Mouse (Mus musculus): Measurements from ENCODE around the gene Klk1b4. TPM values are rescaled to one million over a fixed set of nuclear protein-coding genes. Genes with fewer than 3 reads are reported as not detected.
"Not testable (repeated sequence)": the region's sequence is repeated elsewhere in the genome, so short reads cannot be mapped to it uniquely, and the experiment has no call there.

Gene Klk1b4
- polyA plus RNA-seq, 1 experiment from 2014 or later: not detected

GRCm38 (mm10) chr7:44222335-44222734 is 15.1 kb downstream of the Klk1b4 start:
- 76% methylated on average over 6 of the region's 6 CpGs for WGBS
- H3K4me1 ChIP-seq (ENCODE audit: control insufficient read depth, insufficient read depth, low read length): not testable (repeated sequence)

DNA sequence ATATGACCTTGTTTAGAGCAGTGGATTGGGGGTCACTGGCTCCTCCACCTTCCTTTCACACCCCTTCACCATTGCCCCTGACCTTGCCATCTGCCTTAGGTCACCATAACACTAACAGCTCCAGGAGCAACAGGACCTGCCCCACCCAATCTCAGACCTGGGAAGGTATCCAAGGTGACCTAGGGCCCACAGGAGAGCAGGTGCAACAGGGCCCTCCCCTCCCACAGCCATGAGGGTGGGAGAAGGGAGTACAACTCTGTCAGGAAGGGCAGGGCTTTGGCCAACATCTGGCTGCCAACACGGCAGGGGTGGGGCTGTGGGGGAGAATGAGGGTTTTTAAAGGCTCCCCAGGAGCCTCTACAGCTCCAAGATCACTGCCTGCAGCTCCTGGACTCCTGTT is 17.8 kb downstream of the Klk1b4 start, which contains the start of gene Klk1:
Gene Klk1 (plus strand): TSS at position 285 of the 400 bp plus-strand sequence.
- no peak for ATAC-seq (ENCODE audit: low FRiP score, low TSS enrichment)
- 47% methylated on average over 1 of the region's 1 CpGs for WGBS
- H3K9me3 ChIP-seq (ENCODE audit: control insufficient read depth, low read length): no peaks in the 10 kb centered on the region
- no peak within 1 kb of the TSS for H3K9ac ChIP-seq (ENCODE audit: low read depth, low read length)
- H3K4me3 ChIP-seq (ENCODE audit: low read length): no peak within 1 kb of the TSS
- H3K36me3 ChIP-seq (ENCODE audit: control insufficient read depth, insufficient read depth, low read length): no peaks in the 10 kb centered on the region
- H3K27me3 ChIP-seq (ENCODE audit: control insufficient read depth, insufficient read depth, low read length): no peaks in the 10 kb centered on the region
- no peak within 1 kb of the TSS for H3K27ac ChIP-seq (ENCODE audit: low read depth, low read length)
- H3K4me1 ChIP-seq (ENCODE audit: control insufficient read depth, insufficient read depth, low read length): no peaks in the 10 kb centered on the region
- no peak within 1 kb of the TSS for H3K4me2 ChIP-seq (replicated peaks; ENCODE audit: low read depth, low read length)

More at GRCm38 (mm10) chr7:44222335-44222734, 15.1 kb downstream of the Klk1b4 start:
- H3K27me3 ChIP-seq (ENCODE audit: control insufficient read depth, insufficient read depth, low read length); H3K9me3 ChIP-seq (ENCODE audit: control insufficient read depth, low read length); H3K4me2 ChIP-seq (replicated peaks; ENCODE audit: low read depth, low read length); H3K4me3 ChIP-seq (ENCODE audit: low read length); H3K36me3 ChIP-seq (ENCODE audit: control insufficient read depth, insufficient read depth, low read length); ATAC-seq (ENCODE audit: low FRiP score, low TSS enrichment); H3K9ac ChIP-seq (ENCODE audit: low read depth, low read length); H3K27ac ChIP-seq (ENCODE audit: low read depth, low read length): not testable (repeated sequence)

GRCm38 (mm10) chr7:44235909-44236308 is 28.7 kb downstream of the Klk1b4 start, which contains the start of gene Gm36864:
Gene Gm36864 (plus strand): TSS chr7:44236177.
- 84% methylated on average over 3 of the region's 3 CpGs for whole genome bisulfite sequencing

GRCm38 (mm10) chr7:44239913-44240312 is 32.7 kb downstream of the Klk1b4 start:
- no peak overlapping the region for H3K4me3 ChIP-seq (ENCODE audit: low read length)
- no peak overlapping the region for H3K4me2 ChIP-seq (replicated peaks; ENCODE audit: low read depth, low read length)
- H3K9ac ChIP-seq (ENCODE audit: low read depth, low read length): no peak overlapping the region
- no peak overlapping the region for H3K27ac ChIP-seq (ENCODE audit: low read depth, low read length)
- no peak for ATAC-seq (ENCODE audit: low FRiP score, low TSS enrichment)
- no peaks in the 10 kb centered on the region for H3K36me3 ChIP-seq (ENCODE audit: control insufficient read depth, insufficient read depth, low read length)
- WGBS: 55% methylated on average over 2 of the region's 2 CpGs
- H3K27me3 ChIP-seq (ENCODE audit: control insufficient read depth, insufficient read depth, low read length): no peaks in the 10 kb centered on the region
- H3K9me3 ChIP-seq (ENCODE audit: control insufficient read depth, low read length): no peaks in the 10 kb centered on the region
- H3K4me1 ChIP-seq (ENCODE audit: control insufficient read depth, insufficient read depth, low read length): no peaks in the 10 kb centered on the region

More at GRCm38 (mm10) chr7:44235909-44236308, 28.7 kb downstream of the Klk1b4 start, which contains the start of gene Gm36864:
- no peak within 1 kb of the TSS for H3K9ac ChIP-seq (ENCODE audit: low read depth, low read length)
- H3K27ac ChIP-seq (ENCODE audit: low read depth, low read length): no peak within 1 kb of the TSS
- no peaks in the 10 kb centered on the region for H3K4me1 ChIP-seq (ENCODE audit: control insufficient read depth, insufficient read depth, low read length)
- no peak for ATAC-seq (ENCODE audit: low FRiP score, low TSS enrichment)
- H3K4me3 ChIP-seq (ENCODE audit: low read length): no peak within 1 kb of the TSS
- no peaks in the 10 kb centered on the region for H3K27me3 ChIP-seq (ENCODE audit: control insufficient read depth, insufficient read depth, low read length)
- H3K9me3 ChIP-seq (ENCODE audit: control insufficient read depth, low read length): no peaks in the 10 kb centered on the region
- no peaks in the 10 kb centered on the region for H3K36me3 ChIP-seq (ENCODE audit: control insufficient read depth, insufficient read depth, low read length)
- H3K4me2 ChIP-seq (replicated peaks; ENCODE audit: low read depth, low read length): no peak within 1 kb of the TSS

DNA sequence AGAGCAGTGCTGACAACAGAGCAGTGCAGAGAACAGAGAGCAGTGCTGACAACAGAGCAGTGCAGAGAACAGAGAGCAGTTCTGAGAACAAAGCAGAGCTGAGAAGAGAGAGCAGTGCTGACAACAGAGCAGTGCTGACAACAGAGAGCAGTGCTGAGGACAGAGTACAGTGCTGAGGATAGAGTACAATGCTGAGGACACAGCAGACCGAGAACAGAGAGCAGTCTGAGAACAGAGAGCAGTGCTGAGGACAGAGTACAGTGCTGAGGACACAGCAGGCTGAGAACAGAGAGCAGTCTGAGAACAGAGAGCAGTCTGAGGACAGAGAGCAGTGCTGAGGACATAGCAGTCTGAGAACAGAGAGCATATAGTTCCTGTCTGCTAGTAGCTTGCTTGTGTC is 33.5 kb downstream of the Klk1b4 start:
- 58% methylated on average over 1 of the region's 1 CpGs for WGBS
- Histone ChIP-seq H3K27ac (ENCODE audit: low read depth, low read length) (no peak overlapping the region), H3K4me3 (ENCODE audit: low read length) (no peak overlapping the region), H3K9ac (ENCODE audit: low read depth, low read length) (no peak overlapping the region), H3K4me1 (ENCODE audit: control insufficient read depth, insufficient read depth, low read length) (peaks cover 5% of the 10 kb centered on the region), H3K4me2 (replicated peaks; ENCODE audit: low read depth, low read length) (no peak overlapping the region), H3K9me3 (ENCODE audit: control insufficient read depth, low read length) (no peaks in the 10 kb centered on the region), H3K36me3 (ENCODE audit: control insufficient read depth, insufficient read depth, low read length) (no peaks in the 10 kb centered on the region), H3K27me3 (ENCODE audit: control insufficient read depth, insufficient read depth, low read length) (no peaks in the 10 kb centered on the region)
- no peak for ATAC-seq (ENCODE audit: low FRiP score, low TSS enrichment)

- Histone ChIP-seq H3K4me2 (replicated peaks; ENCODE audit: low read depth, low read length) (no peak overlapping the region), H3K9ac (ENCODE audit: low read depth, low read length) (no peak overlapping the region), H3K36me3 (ENCODE audit: control insufficient read depth, insufficient read depth, low read length) (no peaks in the 10 kb centered on the region), H3K4me1 (ENCODE audit: control insufficient read depth, insufficient read depth, low read length) (peaks cover 5% of the 10 kb centered on the region), H3K27ac (ENCODE audit: low read depth, low read length) (no peak overlapping the region), H3K9me3 (ENCODE audit: control insufficient read depth, low read length) (no peaks in the 10 kb centered on the region), H3K4me3 (ENCODE audit: low read length) (no peak overlapping the region), H3K27me3 (ENCODE audit: control insufficient read depth, insufficient read depth, low read length) (no peaks in the 10 kb centered on the region)
- no peak for ATAC-seq (ENCODE audit: low FRiP score, low TSS enrichment)
- 71% methylated on average over 2 of the region's 2 CpGs for WGBS
Observed at GRCm38 (mm10) chr7:44241163-44241562, 33.9 kb downstream of the Klk1b4 start.

GRCm38 (mm10) chr7:44244080-44244479 is 36.8 kb downstream of the Klk1b4 start:
- no peaks in the 10 kb centered on the region for H3K27me3 ChIP-seq (ENCODE audit: control insufficient read depth, insufficient read depth, low read length)
- H3K9me3 ChIP-seq (ENCODE audit: control insufficient read depth, low read length): no peaks in the 10 kb centered on the region
- peaks cover 21% of the 10 kb centered on the region for H3K4me1 ChIP-seq (ENCODE audit: control insufficient read depth, insufficient read depth, low read length)
- no peak overlapping the region for H3K27ac ChIP-seq (ENCODE audit: low read depth, low read length)
- no peak overlapping the region for H3K9ac ChIP-seq (ENCODE audit: low read depth, low read length)
- WGBS: 53% methylated on average over 1 of the region's 1 CpGs
- no peak overlapping the region for H3K4me2 ChIP-seq (replicated peaks; ENCODE audit: low read depth, low read length)
- peaks cover 13% of the 10 kb centered on the region for H3K36me3 ChIP-seq (ENCODE audit: control insufficient read depth, insufficient read depth, low read length)
- no peak for ATAC-seq (ENCODE audit: low FRiP score, low TSS enrichment)
- H3K4me3 ChIP-seq (ENCODE audit: low read length): no peak overlapping the region

- Histone ChIP-seq H3K27ac (ENCODE audit: low read depth, low read length) (peak within 1 kb of the TSS; percentile 96), H3K36me3 (ENCODE audit: control insufficient read depth, insufficient read depth, low read length) (peaks cover 34% of the 10 kb centered on the region), H3K9ac (ENCODE audit: low read depth, low read length) (peak within 1 kb of the TSS; percentile 95), H3K9me3 (ENCODE audit: control insufficient read depth, low read length) (no peaks in the 10 kb centered on the region), H3K4me3 (ENCODE audit: low read length) (peak within 1 kb of the TSS; percentile 96), H3K27me3 (ENCODE audit: control insufficient read depth, insufficient read depth, low read length) (no peaks in the 10 kb centered on the region), H3K4me2 (replicated peaks; ENCODE audit: low read depth, low read length) (peak within 1 kb of the TSS; percentile 88), H3K4me1 (ENCODE audit: control insufficient read depth, insufficient read depth, low read length) (peaks cover 23% of the 10 kb centered on the region)
- ATAC-seq (ENCODE audit: low FRiP score, low TSS enrichment): peak; percentile 87
- 1% methylated on average over 54 of the region's 62 CpGs for WGBS
Observed at GRCm38 (mm10) chr7:44246055-44246983, 39.1 kb downstream of the Klk1b4 start, which contains the start of the genes 1700028J19Rik and 2410002F23Rik. Gene 1700028J19Rik (minus strand): TSS chr7:44246695. Gene 2410002F23Rik (plus strand): TSS chr7:44246722.

DNA sequence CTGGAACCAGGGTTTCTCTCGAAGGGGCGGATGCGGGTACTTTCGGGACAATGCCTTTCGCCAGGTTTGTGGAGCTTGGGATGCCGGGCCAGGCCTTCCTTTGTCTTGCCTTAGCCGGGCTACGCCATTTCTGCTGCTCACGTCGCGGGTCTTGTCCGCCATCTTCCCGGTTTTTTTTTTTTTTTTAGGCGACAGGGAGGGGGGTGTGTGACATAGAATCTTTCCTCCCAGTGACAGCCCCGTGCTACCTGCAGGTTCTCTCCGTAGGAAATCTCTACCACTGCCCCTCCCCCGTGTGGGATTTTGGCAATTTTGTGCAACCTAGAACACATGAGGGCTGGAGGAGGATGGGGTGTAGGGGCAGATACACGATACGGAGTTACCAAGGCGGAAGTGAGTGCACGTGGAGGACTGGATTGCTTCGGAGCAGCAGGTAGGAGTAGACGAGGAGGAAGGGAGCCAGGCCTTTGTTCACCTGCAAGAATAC is 39.8 kb downstream of the Klk1b4 start:
- Histone ChIP-seq H3K9me3 (ENCODE audit: control insufficient read depth, low read length) (no peaks in the 10 kb centered on the region), H3K9ac (ENCODE audit: low read depth, low read length) (peak overlapping the region; percentile 95), H3K36me3 (ENCODE audit: control insufficient read depth, insufficient read depth, low read length) (peaks cover 37% of the 10 kb centered on the region), H3K4me3 (ENCODE audit: low read length) (peak overlapping the region; percentile 96), H3K27me3 (ENCODE audit: control insufficient read depth, insufficient read depth, low read length) (no peaks in the 10 kb centered on the region), H3K4me2 (replicated peaks; ENCODE audit: low read depth, low read length) (peak overlapping the region; percentile 88), H3K4me1 (ENCODE audit: control insufficient read depth, insufficient read depth, low read length) (peaks cover 23% of the 10 kb centered on the region), H3K27ac (ENCODE audit: low read depth, low read length) (peak overlapping the region; percentile 96)
- under 1% methylated on average over 23 of the region's 23 CpGs for WGBS
- peak; percentile 24 for ATAC-seq (ENCODE audit: low FRiP score, low TSS enrichment)
